Mouse (Mus musculus): ENCODE results near the gene Gm6502. TPM values are rescaled to one million over a fixed set of nuclear protein-coding genes. Genes with fewer than 3 reads are reported as not detected.

Gene Gm6502
- not detected in 2 replicates for polyA plus RNA-seq (2012; rRNA removed; ENCODE audit: low replicate concordance)

GRCm38 (mm10) chr5:94314135-94314534 lies at the start of gene Gm6502:
TSS of gene Gm6502 (plus strand) at chr5:94314435.

GRCm38 (mm10) chr5:94306696-94307095 lies 7.5 kb upstream of the Gm6502 start, which contains the start of gene A430089I19Rik:
TSS of gene A430089I19Rik (minus strand) at chr5:94306796.

GRCm38 (mm10) chr5:94339449-94339848 lies 25.2 kb downstream of the Gm6502 start, which contains the start of gene AA792892:
TSS of gene AA792892 (plus strand) at chr5:94339749.

Other genes with a start within 250 kb of the Gm6502 start
- not detected in 2 replicates for gene BC061212, start 243.9 kb upstream of the Gm6502 start, polyA plus RNA-seq (2012; rRNA removed; ENCODE audit: low replicate concordance)
- gene Gm6351, start 238.1 kb upstream of the Gm6502 start, polyA plus RNA-seq (2012; rRNA removed; ENCODE audit: low replicate concordance): not detected in 2 replicates
- gene Gm3106, start 96.4 kb upstream of the Gm6502 start, polyA plus RNA-seq (2012; rRNA removed; ENCODE audit: low replicate concordance): not detected in 2 replicates
- gene A430089I19Rik, start 7.6 kb upstream of the Gm6502 start, polyA plus RNA-seq (2012; rRNA removed; ENCODE audit: low replicate concordance): not detected in 2 replicates
- gene AA792892, start 25.3 kb downstream of the Gm6502 start, polyA plus RNA-seq (2012; rRNA removed; ENCODE audit: low replicate concordance): not detected in 2 replicates
- gene Gm7682, start 131.3 kb downstream of the Gm6502 start, polyA plus RNA-seq (2012; rRNA removed; ENCODE audit: low replicate concordance): not detected in 2 replicates
- not detected in 2 replicates for gene Gm3139, start 211.9 kb downstream of the Gm6502 start, polyA plus RNA-seq (2012; rRNA removed; ENCODE audit: low replicate concordance)